Mouse (Mus musculus) thymus, postnatal 36 days (tissue): ENCODE data around the gene Rbm5.
A peak's percentile ranks its signal among the peaks of the same experiment; 100 is the strongest.

ENCODE experiments used
- DNase-seq, 2 experiments: peaks; one replicate each; pipeline ENCODE4 v3.0.0; 2022; ENCODE audit warnings: mixed read lengths in 2 of 2

Rbm5 gene

DNA sequence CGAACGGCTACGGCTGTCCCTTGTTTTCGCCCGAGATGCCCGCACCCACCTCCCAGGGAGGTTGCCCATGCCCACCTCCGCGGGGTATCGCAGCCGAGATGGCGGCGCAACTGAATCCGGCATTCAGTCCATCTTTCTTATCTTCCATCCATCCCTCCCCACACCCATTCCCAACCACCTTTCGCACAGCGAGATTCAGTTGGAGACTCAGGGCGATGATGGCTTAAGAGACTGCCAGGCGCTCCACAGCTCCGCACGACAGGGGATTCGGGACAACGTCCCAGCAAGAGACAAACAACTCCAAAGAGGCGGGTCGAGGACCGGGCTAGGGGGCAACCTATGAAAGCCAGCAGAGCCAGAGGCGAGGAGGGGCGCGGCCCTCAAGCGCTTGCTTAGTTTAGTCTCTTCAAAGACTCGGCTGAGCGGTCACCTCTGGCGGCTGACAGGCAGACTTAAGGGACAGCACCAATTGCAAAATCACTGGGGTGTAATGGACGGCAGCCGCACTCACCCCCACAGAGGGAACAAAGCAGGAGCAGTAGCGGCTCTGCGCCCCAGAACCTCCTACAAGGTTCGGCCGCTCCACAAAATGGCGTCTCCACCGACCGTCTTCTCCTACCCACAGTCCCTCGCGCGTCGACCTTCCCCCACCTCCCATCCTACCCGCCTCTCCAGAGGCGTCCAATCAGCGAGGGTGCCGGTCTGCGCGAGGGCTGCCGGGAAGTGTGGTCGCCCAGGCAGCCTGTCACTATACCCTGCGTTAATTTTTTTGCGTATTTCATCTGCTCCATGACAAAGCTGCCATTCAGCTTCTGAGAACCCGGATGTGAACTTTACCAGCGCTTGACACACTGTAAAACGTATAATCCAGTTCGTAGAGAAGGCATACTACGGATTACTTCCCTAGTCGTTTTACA lies at the start of gene Rbm5:
Gene Rbm5 (minus strand): TSS at position 623 of the 917 bp plus-strand sequence.
- peak; percentile 90 to 96 for DNase-seq

DNA sequence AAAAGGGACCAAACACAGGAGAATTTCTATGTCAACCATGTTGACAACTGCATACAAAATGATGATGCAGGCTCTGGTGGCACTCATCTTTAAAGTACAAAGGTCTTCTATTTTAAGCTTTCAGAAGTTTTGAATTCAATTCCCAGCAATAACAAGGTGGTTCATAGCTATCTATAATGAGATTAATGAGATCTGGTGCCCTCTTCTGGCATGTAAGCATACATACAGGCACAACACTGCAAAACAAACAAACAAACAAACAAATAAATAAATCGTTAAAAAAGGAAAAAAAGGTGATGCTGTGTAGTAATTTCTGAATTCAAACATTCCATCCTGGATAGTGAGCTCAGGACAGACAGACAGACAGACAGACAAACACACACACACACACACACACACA lies 41.3 kb upstream of the Rbm5 start:
- DNase-seq: no peak

DNA sequence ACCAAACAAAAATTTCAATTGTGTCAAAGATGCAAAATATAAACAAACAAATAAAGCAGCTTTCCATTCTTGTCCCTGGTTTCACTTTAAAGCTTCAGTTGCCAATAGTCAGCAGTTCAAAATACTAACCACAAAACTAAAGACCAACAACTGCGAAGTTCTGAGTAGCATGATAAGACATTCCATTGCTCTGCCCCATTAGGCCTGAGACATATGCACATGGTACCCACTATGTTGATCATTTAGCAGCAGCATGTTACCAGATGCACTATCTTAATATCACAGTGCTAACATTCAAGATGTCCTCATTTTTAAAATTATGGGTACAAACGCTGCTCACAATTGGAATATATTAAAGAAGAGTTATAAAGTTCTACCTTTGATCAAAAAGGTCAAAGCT lies 40.2 kb upstream of the Rbm5 start:
- DNase-seq: no peak

DNA sequence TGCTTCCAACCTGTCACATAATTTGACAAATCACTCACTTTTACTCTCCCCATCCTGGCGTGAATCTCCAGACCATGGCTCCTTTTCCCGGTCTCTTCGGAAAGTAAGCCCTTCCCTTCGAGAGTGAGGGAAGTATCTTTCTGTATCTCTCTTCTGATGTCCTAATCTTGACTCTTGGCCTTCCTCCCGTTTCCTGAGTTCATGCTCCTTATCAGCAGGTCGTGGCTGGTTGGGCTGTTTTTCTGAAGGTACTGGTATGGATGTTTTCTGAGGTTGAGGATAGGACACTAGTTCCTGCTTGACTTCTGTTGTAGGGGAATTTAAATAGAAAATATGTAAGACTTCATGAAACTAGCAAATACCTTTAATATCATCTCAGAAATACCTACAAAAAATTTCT lies 20.9 kb upstream of the Rbm5 start:
- no peak for DNase-seq

DNA sequence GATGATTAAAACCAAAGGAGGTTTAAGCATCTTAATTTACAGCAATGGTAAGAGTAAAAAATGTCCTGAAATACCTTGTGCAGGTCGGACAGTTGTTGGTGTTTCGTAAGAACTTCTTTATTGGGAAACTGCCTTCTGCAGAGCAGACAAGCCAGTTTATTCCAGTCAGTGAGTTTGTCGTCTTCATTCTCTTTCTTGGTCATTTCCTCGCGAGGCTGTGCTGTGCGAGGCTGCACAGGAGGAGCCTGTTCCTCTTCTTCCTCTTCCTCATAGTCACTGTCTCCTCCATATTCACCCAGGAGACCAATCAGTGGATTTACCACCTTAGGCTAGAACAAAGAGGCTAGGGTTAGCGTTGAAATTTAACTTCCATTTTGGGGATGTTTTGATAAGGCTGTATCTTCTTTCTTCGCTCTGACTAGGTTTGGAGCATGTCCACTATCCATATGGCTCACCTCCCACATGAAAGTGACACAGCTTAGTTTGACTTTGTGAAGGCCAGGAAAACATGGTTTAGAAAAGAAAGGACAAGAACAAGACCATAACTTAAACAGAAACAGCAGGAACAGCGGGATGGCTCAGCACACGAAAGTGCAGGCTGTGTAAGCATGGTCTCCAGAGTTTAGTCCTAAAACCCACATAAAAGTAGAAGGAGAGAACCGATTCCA lies 11.9 kb upstream of the Rbm5 start:
- DNase-seq: no peak

DNA sequence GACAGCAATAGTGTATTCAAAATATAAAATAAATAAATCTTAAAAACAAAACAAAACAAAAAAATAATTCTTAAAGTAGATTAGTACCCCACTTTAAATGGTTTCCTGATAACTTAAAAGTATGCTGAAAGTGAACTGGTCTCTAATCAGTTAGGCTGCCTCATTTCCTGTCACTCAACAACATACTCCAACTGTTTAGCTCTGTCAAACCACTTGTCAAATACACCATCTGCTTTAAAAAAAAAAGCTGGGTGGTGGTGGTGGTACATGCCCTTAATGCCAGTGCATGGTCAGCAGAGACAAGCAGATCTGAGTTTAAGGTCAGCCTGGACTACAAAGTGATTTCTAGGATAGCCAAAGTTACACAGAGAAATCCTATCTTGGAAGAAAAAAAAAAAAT lies 6.0 kb upstream of the Rbm5 start:
- no peak for DNase-seq

DNA sequence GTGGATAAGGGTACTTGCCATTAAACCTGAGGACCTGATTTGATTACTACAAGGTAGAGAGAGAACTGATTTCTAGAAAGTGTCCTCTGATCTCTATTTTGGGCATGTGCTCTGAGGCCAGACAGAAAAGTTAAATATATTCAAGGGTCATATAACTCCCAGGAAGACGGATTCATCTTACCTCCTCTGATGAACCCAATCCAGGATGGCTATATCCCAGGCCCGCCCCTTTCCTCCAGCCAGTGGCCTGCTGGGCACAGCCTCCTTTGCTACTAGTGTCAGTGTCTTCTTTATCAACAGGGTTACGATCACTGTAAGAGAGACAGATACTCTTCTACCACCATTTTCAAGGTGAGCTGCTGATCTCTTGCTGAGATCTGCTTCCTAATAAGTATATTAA lies 3.6 kb upstream of the Rbm5 start:
- DNase-seq: no peak

DNA sequence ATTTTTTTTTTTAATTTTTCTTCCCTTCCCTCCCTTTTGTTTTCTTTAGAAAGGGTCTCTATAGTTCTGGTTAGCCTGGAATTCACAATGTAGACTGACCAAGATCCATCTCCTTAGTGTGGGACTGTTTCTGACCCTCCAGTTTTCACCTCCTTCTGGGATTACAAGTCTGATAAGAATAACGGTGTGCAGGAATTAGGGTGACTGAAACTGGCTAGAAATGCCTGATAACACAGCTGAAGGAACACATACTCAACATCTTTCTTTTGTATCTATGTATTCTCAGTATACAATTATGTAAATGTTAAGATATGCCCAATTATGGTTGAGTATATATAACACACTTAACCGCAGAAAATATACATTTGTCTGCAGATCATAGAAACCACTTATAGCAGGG lies 986 bp upstream of the Rbm5 start:
- DNase-seq: no peak

DNA sequence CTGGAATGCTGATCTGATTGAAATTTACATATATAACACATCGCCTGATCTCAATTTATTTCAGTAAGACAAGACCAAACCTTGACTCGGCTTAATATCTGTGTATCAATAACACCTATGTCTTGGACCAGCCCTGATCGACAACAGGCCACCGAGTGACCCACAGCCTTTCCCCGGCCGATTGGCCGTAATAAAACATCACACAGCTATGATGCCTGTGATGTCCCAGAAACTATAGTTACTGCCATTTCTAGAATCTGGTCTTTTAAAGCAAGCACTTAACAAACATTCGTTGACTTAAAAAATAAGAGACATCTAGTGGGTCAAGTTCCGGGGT lies 791 bp downstream of the Rbm5 start:
- no peak for DNase-seq

DNA sequence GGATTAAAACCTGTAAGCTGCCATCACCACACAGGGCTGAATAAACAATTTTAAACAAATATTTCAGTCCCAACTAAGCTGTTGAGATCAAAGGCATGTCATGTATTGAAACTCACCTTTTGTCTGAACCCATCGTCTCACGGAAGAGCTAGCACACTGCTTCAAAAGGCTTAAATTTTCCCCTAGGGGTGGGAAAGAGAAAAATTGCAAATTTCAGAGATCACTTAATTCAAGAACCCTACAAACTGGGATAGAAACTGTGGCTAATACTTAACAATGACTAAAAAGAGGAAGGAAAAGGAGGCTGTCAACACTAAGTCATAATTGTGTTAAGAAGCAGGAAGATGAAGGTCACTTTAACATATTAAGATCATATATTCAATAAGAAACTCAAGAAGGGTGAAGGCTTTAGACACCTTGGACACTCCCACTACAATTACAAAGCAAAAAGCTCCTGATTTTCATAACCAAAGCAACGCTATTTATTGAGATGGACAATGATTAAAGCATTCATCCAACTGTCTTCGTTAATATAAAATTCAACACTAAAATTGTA lies 1.3 kb downstream of the Rbm5 start:
- DNase-seq: no peak

DNA sequence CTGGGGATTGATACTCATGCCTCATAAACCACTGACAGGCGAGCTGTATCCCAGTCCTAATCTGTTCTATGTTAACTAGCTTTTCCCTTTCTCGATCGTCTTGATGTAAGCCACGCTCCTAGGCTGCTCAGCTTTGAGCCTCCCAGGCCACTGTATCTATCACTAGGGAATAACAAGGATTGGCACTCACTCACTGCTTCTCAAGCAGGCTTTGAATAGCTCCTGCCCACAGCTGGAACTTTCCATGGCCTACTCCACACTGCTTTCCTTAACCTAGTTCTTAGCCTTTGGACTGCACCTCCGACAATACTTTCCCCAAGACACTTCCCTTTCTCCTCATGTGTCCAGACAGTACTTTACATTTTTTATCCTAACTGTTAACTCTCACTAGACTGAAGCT lies 1.9 kb downstream of the Rbm5 start:
- no peak for DNase-seq

DNA sequence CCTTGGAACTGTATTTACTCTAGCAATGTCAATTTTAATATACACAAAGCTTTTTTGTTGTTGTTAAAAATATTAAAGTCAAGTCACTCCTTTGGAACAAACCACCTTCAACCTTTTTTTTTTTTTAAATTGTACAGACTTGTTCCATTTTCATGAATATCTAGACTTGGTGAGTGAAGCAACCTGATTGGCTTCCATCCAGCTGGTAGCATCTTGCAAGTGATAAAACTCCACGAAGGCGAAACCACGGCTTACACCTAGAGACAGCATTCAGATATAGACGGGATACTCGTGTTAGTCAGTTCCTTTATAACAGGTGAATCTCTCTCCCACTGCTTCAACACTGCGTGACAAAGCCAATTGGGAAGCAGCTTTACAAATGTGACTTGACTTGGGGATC lies 11.2 kb downstream of the Rbm5 start:
- no peak for DNase-seq

DNA sequence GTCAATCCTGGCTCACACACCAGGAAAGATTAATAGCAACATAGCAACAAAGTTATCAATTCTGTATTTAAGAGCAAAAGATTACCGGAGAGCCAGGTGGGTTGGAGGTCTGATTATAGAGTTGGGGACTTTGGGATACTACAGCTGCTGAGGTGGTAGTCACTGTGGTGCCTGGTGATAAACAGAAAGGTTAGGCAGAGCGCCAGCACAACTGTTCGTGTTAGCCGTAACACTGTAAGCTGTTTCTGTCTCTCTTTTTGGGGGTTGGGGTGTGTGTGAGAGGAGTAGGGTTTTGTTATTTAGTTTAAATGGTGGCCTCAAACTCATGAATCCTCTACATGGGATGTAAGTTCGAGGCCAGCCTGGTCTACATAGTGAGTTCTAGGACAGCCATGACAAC lies 20.4 kb downstream of the Rbm5 start:
- no peak for DNase-seq

DNA sequence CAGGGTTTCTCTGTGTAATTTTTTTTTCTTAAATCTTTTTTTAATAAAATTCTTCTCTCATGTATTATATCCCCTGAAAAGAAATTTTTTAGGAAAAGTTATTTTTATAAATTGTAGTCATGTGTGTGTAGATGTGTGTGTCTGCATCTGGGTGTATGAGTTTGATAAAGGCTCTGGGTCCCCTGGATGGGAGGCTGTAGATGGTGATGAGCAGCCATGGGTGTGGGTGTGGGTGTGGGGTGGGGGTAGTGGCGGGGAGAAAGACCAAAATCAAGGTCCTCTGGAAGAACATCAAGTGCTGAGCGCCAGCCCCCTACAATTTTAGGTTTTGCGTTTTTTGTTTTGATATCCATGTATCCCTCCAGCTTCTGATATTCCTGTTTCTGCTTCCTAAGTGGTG lies 22.7 kb downstream of the Rbm5 start:
- no peak for DNase-seq

DNA sequence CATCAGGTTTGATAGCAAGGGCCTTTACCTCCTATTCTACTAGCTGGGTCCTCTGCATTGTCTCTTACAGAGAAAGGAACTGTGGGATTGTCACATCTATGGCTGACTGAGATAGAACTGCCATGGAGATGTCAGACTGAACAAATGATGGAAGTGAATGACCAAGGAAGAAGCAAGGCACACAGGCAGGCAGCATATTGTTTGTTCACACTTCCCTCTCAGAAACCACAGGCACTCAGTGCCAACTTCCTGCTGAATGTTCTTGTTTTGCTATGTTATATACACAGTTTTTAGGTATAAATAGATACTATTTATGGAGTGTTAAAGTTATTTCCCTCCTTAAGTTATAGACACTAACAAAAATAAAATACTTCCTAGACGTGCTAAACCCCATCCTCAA lies 23.5 kb downstream of the Rbm5 start:
- DNase-seq: no peak

DNA sequence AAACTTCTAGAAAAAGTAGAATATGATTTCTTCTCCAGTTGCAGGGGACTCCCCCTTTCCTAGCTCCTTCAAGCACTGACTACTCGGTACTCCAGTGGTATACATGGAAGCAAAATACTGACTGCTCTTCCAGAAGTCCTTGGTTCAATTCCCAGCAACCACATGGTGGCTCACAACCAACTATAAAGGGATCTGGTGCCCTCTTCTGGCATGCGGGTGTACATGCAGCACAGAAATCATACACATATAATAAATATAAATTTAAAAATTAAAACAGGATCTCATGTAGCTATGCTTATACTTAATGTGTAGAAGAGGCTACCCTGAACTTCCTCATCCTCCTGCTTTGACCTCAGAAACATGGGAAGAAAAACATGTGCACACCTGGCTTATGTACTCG lies 24.1 kb downstream of the Rbm5 start:
- DNase-seq: no peak

DNA sequence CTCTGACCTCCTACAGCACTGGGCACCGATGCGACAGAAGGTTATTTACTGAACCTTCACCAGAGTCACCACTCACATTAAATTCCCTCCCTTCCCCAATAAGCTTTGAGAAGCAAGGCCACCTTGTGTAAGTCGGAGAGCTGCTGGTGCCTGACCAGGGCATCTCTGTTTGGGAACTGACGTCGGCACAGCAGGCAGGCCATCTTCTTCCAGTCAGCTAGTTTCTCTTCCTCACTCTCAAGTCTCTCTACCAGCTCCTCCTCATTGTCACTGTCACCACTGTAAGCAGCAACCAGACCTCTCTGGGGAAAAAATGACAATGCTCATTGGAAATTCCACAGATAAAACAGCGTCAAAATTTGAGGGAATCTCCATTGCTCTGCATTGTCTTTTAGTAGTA lies 26.7 kb downstream of the Rbm5 start:
- DNase-seq: no peak

DNA sequence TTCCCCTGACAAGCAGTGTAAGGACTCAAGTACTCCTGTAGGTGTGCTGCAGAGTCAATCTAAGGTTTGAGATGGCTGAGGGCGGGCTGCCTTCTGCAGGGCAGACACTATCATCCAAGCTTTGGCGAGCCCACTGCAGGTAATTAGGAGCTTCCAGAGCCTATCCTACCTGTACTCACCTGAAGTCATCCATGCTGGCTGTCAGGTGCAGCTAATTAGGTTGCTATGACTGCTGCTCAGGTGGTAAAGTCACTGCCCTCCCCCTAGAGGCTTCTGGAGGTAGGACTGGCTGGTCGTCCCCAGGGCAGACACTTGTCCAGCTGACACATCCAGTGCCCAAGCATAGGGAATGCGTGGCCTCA lies 32.0 kb downstream of the Rbm5 start:
- peak; percentile 51 to 54 for DNase-seq

DNA sequence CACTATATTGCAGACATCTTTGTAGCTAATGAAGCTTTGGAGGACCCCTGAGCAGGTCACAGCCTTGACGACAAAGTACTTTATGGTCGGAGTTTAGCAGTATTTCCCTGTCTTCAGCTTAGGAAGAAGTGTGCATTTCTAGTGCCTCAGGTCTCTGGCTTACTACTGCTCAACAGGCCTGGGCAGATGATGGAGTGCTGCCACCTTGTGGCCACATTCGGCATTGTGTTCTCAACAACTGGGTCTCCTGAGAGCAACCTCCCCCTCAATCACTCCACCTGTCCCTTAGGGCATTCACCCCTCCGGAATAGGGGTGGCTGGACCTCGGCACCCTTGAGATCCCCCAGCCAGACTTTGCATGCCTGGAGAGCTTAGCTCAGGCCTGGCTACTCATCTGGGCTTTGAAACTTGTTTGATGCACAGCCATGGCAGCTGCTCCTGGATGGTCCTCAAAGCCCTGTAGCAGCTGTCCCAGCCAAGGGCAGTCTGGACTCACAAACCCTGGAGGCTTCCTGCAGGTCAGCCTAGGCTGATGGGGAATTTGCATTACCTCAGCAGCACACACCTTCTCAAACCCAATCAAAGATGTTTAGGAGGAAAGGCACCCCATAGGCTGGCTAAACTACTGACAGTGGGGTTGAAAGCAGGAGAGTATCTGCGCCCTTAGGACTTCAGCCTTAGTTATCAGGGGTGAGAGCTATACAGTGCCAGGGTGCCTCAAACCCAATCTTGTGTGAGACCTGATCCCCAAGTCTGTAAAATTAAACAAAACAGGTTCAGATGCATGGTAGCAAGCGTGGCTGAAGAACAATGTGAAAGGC lies 32.6 kb downstream of the Rbm5 start:
- DNase-seq: peak; percentile 87 to 89

DNA sequence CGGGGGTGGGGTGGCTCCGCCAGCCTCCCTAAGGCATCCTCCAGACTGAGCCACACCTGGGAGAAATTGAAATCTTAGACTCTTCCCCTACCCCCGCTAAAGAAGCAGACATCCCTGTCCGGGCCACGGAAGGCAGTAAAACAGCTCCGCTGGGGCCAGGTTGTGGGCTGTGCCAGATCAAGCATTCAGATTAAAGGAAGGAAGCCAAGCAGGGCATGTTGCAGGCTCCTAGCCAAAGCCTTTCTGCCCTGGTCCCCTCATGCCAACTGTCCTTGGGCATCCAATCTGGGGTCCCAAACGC lies 34.7 kb downstream of the Rbm5 start:
- peak; percentile 58 to 69 for DNase-seq

DNA sequence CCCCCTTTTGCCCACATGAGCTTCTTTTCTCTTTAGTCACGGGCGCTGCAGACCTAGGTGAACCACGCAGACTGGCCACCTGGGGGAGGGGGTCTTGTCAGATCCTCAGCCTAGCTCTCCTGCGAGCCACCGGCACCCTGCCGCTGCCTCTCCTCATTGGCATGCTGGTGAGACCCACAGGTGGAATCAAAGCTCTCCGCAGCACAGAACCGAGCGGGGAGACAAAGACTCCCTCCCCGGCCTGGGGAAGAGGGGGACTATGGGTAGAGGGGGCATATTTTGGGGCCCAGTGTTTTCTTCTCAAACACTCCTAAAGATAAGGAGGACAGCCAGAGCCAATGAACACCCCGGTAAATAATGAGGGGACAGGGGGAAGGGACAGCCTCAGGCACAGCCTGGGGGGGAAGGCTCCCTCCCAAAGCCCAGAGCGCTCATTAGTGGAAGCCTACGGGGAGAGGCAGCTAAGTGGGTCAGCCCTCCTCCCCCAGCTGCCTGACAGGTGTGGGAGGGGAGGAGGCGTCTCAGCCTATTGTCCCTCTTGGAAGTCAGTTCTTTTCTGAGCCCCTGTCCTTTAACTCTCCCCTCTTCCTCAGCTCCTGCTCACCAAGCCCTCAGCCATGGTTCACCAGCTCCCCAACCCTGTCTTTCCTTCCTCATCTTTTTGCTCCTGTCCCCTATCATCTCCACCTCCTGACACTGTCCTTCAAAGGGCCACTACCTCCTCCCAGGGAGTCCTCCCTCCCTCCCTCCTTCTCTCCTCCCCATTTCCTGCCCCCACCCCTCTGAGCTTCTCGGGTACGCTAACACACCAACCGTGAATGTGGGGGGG lies 35.2 kb downstream of the Rbm5 start:
- peak; percentile 64 to 75 for DNase-seq

DNA sequence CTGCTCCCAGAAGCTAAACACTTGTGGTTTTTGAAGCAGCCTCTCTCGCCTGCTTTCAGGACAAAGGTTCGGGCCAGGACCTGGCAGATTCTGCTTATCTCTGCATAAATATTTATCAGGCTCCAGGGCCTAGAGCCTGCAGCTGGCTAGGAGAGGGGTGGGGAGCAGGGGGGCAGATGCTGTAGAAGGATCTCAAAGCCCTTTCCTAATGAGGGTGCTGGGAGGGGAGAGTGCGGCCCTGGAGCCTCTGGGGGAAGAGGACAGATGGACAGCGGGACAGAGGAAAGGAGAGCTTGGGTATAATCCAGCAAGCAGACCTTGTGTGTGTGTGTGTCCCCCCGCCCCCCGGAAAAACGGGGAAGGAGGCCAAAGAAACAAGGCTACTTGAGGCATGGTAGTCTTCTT lies 36.2 kb downstream of the Rbm5 start:
- DNase-seq: no peak

DNA sequence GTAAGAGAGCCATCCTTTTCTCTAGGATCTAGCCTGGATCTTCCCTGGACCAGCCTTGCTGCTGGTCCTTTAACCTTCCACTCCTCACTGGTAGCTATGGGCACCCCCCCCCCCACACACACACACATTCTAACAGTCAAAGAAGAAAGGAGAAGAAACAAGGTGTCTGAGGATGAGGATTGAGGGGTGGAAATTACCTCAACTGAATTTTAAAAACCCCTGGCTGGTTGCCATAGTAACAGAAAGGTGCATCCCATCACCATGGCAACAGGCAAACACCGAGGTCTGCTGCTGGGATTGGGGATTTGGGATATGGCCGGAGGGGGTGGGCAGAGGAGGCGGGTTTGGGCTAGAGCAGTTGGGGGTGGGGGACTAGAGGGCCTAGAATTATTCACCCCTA lies 41.1 kb downstream of the Rbm5 start:
- DNase-seq: no peak
